Mouse (Mus musculus): ENCODE results near the gene Gm6583. TPM values are rescaled to one million over a fixed set of nuclear protein-coding genes. Genes with fewer than 3 reads are reported as not detected.

Gm6583 gene
- polyA plus RNA-seq, 1 experiment = not detected

- WGBS = 91% methylated on average over 12 of the region's 12 CpGs
- no peak for DNase-seq (ENCODE audit: low read depth, low spot score)
Observed at GRCm38 (mm10) chr5:112370236-112370813, 14.5 kb upstream of the Gm6583 start.

GRCm38 (mm10) chr5:112369326-112369725, 13.5 kb upstream of the Gm6583 start:
- WGBS = 89% methylated on average over 13 of the region's 13 CpGs
- DNase-seq (ENCODE audit: low read depth, low spot score) = no peak

GRCm38 (mm10) chr5:112368666-112369065, 12.8 kb upstream of the Gm6583 start:
- WGBS = 89% methylated on average over 10 of the region's 10 CpGs
- DNase-seq (ENCODE audit: low read depth, low spot score) = no peak

- no peak for DNase-seq (ENCODE audit: low read depth, low spot score)
- WGBS = 85% methylated on average over 12 of the region's 12 CpGs
Observed at GRCm38 (mm10) chr5:112367929-112368328, 12.1 kb upstream of the Gm6583 start.

- DNase-seq (ENCODE audit: low read depth, low spot score) = no peak
- WGBS = 86% methylated on average over 4 of the region's 4 CpGs
Observed at GRCm38 (mm10) chr5:112367338-112367737, 11.5 kb upstream of the Gm6583 start.

- DNase-seq (ENCODE audit: low read depth, low spot score) = no peak
- 94% methylated on average over 6 of the region's 6 CpGs for WGBS
Observed at GRCm38 (mm10) chr5:112366879-112367278, 11.0 kb upstream of the Gm6583 start.

- WGBS = 69% methylated on average over 10 of the region's 10 CpGs
- DNase-seq (ENCODE audit: low read depth, low spot score) = no peak
Observed at GRCm38 (mm10) chr5:112364184-112364797, 8.5 kb upstream of the Gm6583 start.

- WGBS = 86% methylated on average over 3 of the region's 3 CpGs
- DNase-seq (ENCODE audit: low read depth, low spot score) = no peak
Observed at GRCm38 (mm10) chr5:112360077-112360476, 4.2 kb upstream of the Gm6583 start.

GRCm38 (mm10) chr5:112359520-112359919, 3.7 kb upstream of the Gm6583 start:
- DNase-seq (ENCODE audit: low read depth, low spot score) = no peak
- WGBS = 93% methylated on average over 4 of the region's 4 CpGs

GRCm38 (mm10) chr5:112356322-112356721, 489 bp upstream of the Gm6583 start:
- DNase-seq (ENCODE audit: low read depth, low spot score) = no peak
- 88% methylated on average over 9 of the region's 9 CpGs for WGBS

GRCm38 (mm10) chr5:112355493-112355892, 340 bp downstream of the Gm6583 start:
- WGBS = 72% methylated on average over 6 of the region's 6 CpGs
- DNase-seq (ENCODE audit: low read depth, low spot score) = no peak

GRCm38 (mm10) chr5:112349169-112349568, 6.7 kb downstream of the Gm6583 start:
- WGBS = 86% methylated on average over 8 of the region's 8 CpGs

GRCm38 (mm10) chr5:112346211-112346965, 9.4 kb downstream of the Gm6583 start:
- WGBS = 83% methylated on average over 16 of the region's 16 CpGs
- no peak for DNase-seq (ENCODE audit: low read depth, low spot score)

More at GRCm38 (mm10) chr5:112349169-112349568, 6.7 kb downstream of the Gm6583 start:
- no peak for DNase-seq (ENCODE audit: low read depth, low spot score)

GRCm38 (mm10) chr5:112344092-112344960, 11.5 kb downstream of the Gm6583 start:
- WGBS = 33% methylated on average over 6 of the region's 6 CpGs

GRCm38 (mm10) chr5:112343205-112343595, 12.6 kb downstream of the Gm6583 start:
- WGBS = under 1% methylated on average over 24 of the region's 24 CpGs
- no peak for DNase-seq (ENCODE audit: low read depth, low spot score)

More at GRCm38 (mm10) chr5:112344092-112344960, 11.5 kb downstream of the Gm6583 start:
- no peak for DNase-seq (ENCODE audit: low read depth, low spot score)

GRCm38 (mm10) chr5:112342463-112343204, 13.2 kb downstream of the Gm6583 start, which contains the start of the genes Srrd and Hps4:
Gene Srrd, minus strand, starts transcription at chr5:112343040.
Gene Hps4, plus strand, starts transcription at chr5:112343083.
- 1% methylated on average over 64 of the region's 64 CpGs for WGBS
- no peak for DNase-seq (ENCODE audit: low read depth, low spot score)

- WGBS = 41% methylated on average over 7 of the region's 7 CpGs
- no peak for DNase-seq (ENCODE audit: low read depth, low spot score)
Observed at GRCm38 (mm10) chr5:112339215-112339614, 16.6 kb downstream of the Gm6583 start.

- WGBS = 91% methylated on average over 22 of the region's 22 CpGs
- DNase-seq (ENCODE audit: low read depth, low spot score) = no peak
Observed at GRCm38 (mm10) chr5:112337004-112337403, 18.8 kb downstream of the Gm6583 start.

- whole genome bisulfite sequencing = 24% methylated on average over 2 of the region's 2 CpGs
- DNase-seq (ENCODE audit: low read depth, low spot score) = no peak
Observed at GRCm38 (mm10) chr5:112335473-112335872, 20.4 kb downstream of the Gm6583 start.
